Mouse (Mus musculus) activated CD4-positive, CD25-positive, alpha-beta regulatory T cell, adult 4 months (primary cell): ENCODE results near the gene Clec14a. TPM values are rescaled to one million over a fixed set of nuclear protein-coding genes. Genes with fewer than 3 reads are reported as not detected.
"Not testable (repeated sequence)": the region's sequence is repeated elsewhere in the genome, so short reads cannot be mapped to it uniquely, and the experiment has no call there.

Experiments used
- ATAC-seq: one replicate; pipeline ENCODE4 v1.8.0; 2017
- polyA plus RNA-seq, 2 experiments: library from polyadenylated mRNA; unstranded; fragments of 100-300 nt; shearing (Covaris generic); gene quantifications; one replicate each; pipeline ENCODE4 v1.2.1; 2017

Clec14a gene
- polyA plus RNA-seq = not detected

DNA sequence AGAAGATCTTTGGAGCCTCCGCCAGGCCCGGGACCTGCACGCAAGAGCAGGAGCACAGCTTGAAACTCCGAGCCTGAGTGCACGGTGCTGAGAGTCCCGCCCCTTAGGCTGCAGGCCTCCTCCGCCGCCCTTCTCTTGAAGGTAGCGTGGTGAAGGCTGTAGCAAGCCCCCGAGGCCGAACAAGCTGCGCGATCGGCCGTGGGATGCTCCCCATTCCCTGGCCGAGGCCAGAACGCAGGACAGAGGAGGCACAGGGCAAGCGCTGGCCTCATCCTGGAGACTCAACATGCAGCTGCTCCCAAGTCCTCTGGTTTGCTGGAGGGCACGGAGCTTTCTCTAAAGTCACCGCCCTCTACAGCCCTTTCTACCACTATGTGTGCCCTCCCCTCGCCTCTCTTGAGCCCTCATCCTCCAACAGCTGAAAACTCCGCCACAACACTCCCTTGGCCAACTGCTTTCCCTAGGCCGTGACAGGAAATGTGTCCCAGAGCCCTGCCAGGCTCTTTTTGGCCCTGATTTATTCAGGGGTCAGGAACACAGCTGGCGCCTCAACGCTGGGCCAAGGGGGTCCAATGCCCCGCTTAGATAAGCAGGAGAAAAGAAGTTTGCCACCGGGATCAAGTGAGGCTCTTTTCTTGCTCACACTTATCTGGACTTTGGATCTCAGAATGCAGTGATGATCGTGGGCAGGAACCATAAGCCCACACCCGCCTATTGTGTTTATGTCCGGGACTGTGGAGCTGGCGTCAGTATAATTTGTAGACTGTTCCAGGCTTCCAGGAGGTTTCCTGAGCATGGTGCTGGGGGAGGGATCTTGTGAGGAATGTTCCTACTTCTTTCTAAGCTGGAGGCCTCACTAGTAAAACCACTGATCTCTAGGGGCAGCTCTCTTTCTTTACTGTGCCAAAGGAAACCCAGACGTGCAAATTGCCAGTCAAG lies at the start of gene Clec14a:
Clec14a (minus strand) TSS at position 728 of the 939 bp plus-strand sequence.
- ATAC-seq = no peak

- ATAC-seq = no peak
Measured at GRCm38 (mm10) chr12:58307835-58308234, 38.7 kb upstream of the Clec14a start.

DNA sequence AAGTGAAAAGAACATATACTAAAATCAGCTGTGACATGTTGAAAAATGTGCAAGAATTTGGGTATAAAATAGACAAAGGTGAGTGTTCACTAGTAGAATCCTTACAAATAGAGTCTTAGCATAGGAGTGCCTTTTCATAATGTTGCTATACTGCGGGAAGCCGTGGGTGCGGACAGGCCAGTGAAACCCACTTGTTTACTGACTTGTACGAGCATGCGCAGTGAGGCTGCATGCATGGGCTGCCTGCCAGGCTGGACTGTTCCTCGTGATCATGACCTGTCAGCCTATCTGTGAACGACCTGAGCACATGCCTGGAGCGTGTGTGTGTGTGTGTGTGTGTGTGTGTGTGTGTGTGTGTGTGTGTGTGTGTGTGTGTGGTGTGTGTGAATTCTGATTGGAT lies 37.3 kb upstream of the Clec14a start:
- not testable (repeated sequence) for ATAC-seq

- ATAC-seq = no peak
Measured at GRCm38 (mm10) chr12:58305567-58305966, 36.5 kb upstream of the Clec14a start.

DNA sequence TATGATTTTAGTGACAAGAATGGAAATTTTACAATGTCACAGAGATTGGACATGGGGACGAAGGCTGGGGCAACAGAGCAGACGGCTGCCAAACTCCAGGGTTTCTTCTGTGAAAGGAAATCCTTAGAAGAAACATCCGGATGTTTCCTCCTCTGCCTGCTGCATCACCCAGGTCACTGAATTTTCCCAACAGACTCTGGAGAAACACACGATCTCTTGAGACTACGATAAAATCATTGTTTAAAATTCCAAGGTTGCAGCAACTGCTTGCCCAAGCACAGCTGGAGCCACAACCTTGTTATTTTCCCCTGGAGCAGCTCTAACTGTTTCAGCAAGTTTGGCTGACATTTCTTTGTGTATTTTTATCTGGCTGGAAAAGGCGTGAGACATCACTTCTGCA lies 27.9 kb upstream of the Clec14a start:
- ATAC-seq = no peak

- no peak for ATAC-seq
Measured at GRCm38 (mm10) chr12:58285912-58286311, 16.8 kb upstream of the Clec14a start.

GRCm38 (mm10) chr12:58270520-58270919 lies 1.4 kb upstream of the Clec14a start:
- ATAC-seq = no peak

- no peak for ATAC-seq
Measured at GRCm38 (mm10) chr12:58269505-58269904, 415 bp upstream of the Clec14a start.

- no peak for ATAC-seq
Measured at GRCm38 (mm10) chr12:58268186-58268562, 916 bp downstream of the Clec14a start.

DNA sequence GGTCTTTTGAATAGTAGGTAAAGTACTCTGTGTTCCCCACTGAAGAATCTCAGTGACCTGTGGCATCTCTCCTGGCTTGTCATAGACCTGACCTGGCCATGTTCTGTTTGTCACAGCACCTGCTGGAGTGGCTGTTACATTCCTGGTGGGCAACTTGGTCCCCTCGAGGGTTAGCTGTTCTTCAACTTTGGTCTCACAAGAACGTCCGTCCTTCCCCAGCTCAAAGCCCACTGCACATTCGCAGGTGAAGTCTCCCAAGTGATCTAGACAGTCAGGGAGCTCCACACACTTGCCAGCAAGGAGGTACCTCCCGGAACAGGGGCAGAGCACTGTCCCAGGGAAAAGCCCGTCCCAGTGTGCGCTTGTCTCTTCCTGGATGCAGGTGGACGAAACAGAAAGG lies 1.3 kb downstream of the Clec14a start:
- no peak for ATAC-seq

- ATAC-seq = no peak
Measured at GRCm38 (mm10) chr12:58251901-58252300, 17.2 kb downstream of the Clec14a start.

- no peak for ATAC-seq
Measured at GRCm38 (mm10) chr12:58232489-58232888, 36.6 kb downstream of the Clec14a start.

- no peak for ATAC-seq
Measured at GRCm38 (mm10) chr12:58225644-58226043, 43.4 kb downstream of the Clec14a start.

- no peak for ATAC-seq
Measured at GRCm38 (mm10) chr12:58219078-58219477, 50.0 kb downstream of the Clec14a start.

DNA sequence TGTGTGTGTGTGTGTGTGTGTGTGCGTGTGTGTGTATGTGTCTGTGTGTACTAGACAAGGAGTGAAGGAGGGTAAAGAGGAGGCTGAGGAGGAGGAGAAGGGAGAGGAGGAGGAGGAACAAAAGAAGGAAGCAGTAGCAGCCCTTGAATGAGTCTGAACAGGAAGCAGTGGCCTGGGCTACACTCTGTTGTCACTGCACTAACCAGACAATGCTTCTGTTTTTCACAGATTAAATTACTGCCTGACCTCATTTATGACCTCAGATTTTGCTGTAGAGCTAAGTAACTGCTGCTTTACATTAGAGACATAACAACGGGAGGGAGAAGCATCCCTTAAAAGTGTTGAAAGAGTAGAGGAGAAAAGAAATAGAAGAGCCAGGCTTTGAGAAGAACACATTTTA lies 52.9 kb downstream of the Clec14a start:
- ATAC-seq = no peak

Other genes with a start within 250 kb of the Clec14a start
- gene Sstr1, start 57.5 kb downstream of the Clec14a start, polyA plus RNA-seq = not detected